Mouse (Mus musculus) myocyte (in vitro differentiated cells): Measurements from ENCODE around the gene Nelfe.

Experiments used
- CEBPB ChIP-seq: IDR thresholded peaks from 2 replicates; pipeline ENCODE4 v1.6.1; 2011; ENCODE audit warnings: mild to moderate bottlenecking, moderate library complexity; ENCODE audit not compliant: poor library complexity, insufficient read depth, severe bottlenecking
- E2F4 ChIP-seq: IDR thresholded peaks from one replicate; pipeline ENCODE4 v1.6.1; 2011; ENCODE audit warnings: mild to moderate bottlenecking, control low read depth, moderate library complexity; ENCODE audit not compliant: insufficient read depth
- MAX ChIP-seq: IDR thresholded peaks from one replicate; pipeline ENCODE4 v1.6.1; 2011; ENCODE audit warnings: low read depth, mild to moderate bottlenecking, control low read depth
- MYOD1 ChIP-seq, 3 experiments: IDR thresholded peaks; one replicate each; pipeline ENCODE4 v1.6.1; 2011; ENCODE audit warnings: control low read depth in 2 of 3, low read depth in 2 of 3, mild to moderate bottlenecking in 2 of 3, moderate library complexity in 1 of 3; ENCODE audit not compliant: insufficient read length in 2 of 3, control insufficient read depth in 1 of 3
- MYOG ChIP-seq, 3 experiments: IDR thresholded peaks; one replicate each; pipeline ENCODE4 v1.6.1; 2011; ENCODE audit warnings: control low read depth in 2 of 3, low read depth in 2 of 3, mild to moderate bottlenecking in 2 of 3; ENCODE audit not compliant: insufficient read length in 2 of 3, control insufficient read depth in 1 of 3, insufficient read depth in 1 of 3
- POLR2A ChIP-seq: IDR thresholded peaks from one replicate; pipeline ENCODE4 v1.6.1; 2011; ENCODE audit warnings: low read depth, mild to moderate bottlenecking, control low read depth, moderate library complexity; ENCODE audit not compliant: insufficient read length
- POLR2AphosphoS2 ChIP-seq: IDR thresholded peaks from one replicate; pipeline ENCODE4 v1.6.1; 2011; ENCODE audit warnings: low read depth, control low read depth; ENCODE audit not compliant: insufficient read length
- TCF12 ChIP-seq: IDR thresholded peaks from one replicate; pipeline ENCODE4 v1.6.1; 2011; ENCODE audit warnings: mild to moderate bottlenecking, control low read depth; ENCODE audit not compliant: poor library complexity, insufficient read depth, severe bottlenecking
- USF1 ChIP-seq: IDR thresholded peaks from one replicate; pipeline ENCODE4 v1.6.1; 2011; ENCODE audit warnings: low read depth, mild to moderate bottlenecking, control low read depth, moderate library complexity

DNA sequence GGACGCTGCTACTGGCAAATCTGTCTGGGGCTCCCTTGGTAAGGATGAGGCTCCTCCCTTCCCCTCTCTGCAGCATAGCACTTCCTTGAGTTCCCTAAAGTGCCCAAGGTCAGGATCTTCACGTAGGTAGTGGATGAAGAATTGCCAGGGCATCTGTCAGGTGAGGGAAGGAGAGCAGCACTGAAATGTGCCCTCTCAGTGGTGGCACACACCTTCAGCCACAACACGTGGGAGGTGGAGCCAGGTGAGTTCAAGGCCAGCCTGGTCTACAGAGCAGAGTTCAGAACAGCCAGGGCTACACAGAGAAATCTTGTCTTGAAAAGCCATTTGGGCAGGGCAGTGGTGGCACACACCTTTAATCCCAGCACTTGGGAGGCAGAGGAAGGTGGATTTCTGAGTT is 4.6 kb downstream of the Nelfe start:
- TF ChIP-seq POLR2AphosphoS2 (no peak), MAX (no peak), CEBPB (no peak), POLR2A (no peak), E2F4 (no peak), TCF12 (no peak), MYOG (IDR thresholded peaks at IDR 0.05; ENCODE audit: control insufficient read depth in 1 of 3, insufficient read depth in 1 of 3, insufficient read length in 2 of 3, low read depth in 2 of 3) (no peak), USF1 (no peak), MYOD1 (IDR thresholded peaks at IDR 0.05; ENCODE audit: control insufficient read depth in 1 of 3, insufficient read length in 2 of 3, low read depth in 2 of 3) (no peak)
